19 mouse cellular contexts compared by ENCODE assay signal in the genomic region with DNA sequence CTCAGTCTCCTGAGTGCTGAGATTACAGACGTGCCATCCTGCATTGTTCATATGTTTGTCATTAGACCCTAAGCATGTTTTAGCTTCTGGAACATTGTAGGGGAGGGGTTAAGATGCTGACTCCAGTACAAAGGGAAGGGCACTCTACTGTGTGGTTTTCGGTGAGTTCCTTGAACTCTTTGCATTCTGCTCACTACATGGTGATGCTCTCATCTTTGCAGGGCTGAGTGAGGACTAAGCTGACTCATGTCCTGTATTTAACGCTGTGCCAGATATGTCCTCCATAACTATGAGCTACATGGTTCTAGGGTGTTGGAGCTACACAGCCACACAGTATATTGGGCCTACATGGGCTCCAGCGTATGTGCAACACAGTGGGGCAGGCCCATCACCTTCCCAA.
DNase-seq lines count a peak whose midpoint lies in the region; ATAC-seq and TF ChIP-seq lines count a peak whose summit lies in the region.
"Had no signal": no experiment of that assay in that cellular context is flagged by ENCODE, and none has a peak within 500 bp of the region (broad histone marks: within the 10 kb centered on the region; RNA-seq: fewer than 3 reads in every experiment).

No protein-coding gene starts in this region.

- H3K9me3 ChIP-seq in liver, embryonic 12.5 days (replicated peaks) = no peaks in the 10 kb centered on the region
- no peaks in the 10 kb centered on the region for H3K9me3 ChIP-seq in liver, embryonic 11.5 days (ENCODE audit: control insufficient read depth, low read length)
- H3K9me3 ChIP-seq: embryonic facial prominence, embryonic 13.5 days; forebrain, embryonic 10.5 days; hindbrain, embryonic 13.5 days; midbrain, embryonic 10.5 days had no signal

- 80% methylated on average over 4 of the region's 4 CpGs for WGBS in liver, embryonic 12.5 days (ENCODE audit: insufficient replicate concordance)
- 84% methylated on average over 4 of the region's 4 CpGs for WGBS in liver, embryonic 11.5 days

- H3K27me3 ChIP-seq in liver, embryonic 12.5 days (replicated peaks) = peaks cover 24% of the 10 kb centered on the region; the same call in 1 of the 2 replicates
- H3K27me3 ChIP-seq in liver, embryonic 11.5 days (replicated peaks; ENCODE audit: control insufficient read depth, insufficient read depth, low read length) = no peaks in the 10 kb centered on the region
- no peaks in the 10 kb centered on the region for H3K27me3 ChIP-seq in myocyte (ENCODE audit: control insufficient read depth, insufficient read depth, insufficient read length)

- H3K36me3 ChIP-seq in liver, embryonic 12.5 days = no peaks in the 10 kb centered on the region
- no peaks in the 10 kb centered on the region for H3K36me3 ChIP-seq in liver, embryonic 11.5 days (ENCODE audit: control insufficient read depth, insufficient read depth, low read length)
- no peaks in the 10 kb centered on the region for H3K36me3 ChIP-seq in myocyte (ENCODE audit: control insufficient read depth, insufficient read depth)
- H3K36me3 ChIP-seq: embryonic facial prominence, embryonic 13.5 days; forebrain, embryonic 10.5 days; hindbrain, embryonic 13.5 days; midbrain, embryonic 10.5 days had no signal

- no peak overlapping the region for H3K4me3 ChIP-seq in liver, embryonic 12.5 days
- H3K4me3 ChIP-seq in liver, embryonic 11.5 days (ENCODE audit: low read depth, low read length) = no peak overlapping the region
- H3K4me3 ChIP-seq in myocyte = no peak overlapping the region
- H3K4me3 ChIP-seq: embryonic facial prominence, embryonic 13.5 days; forebrain, embryonic 10.5 days; hindbrain, embryonic 13.5 days; midbrain, embryonic 10.5 days had no signal

- no peaks in the 10 kb centered on the region for H3K79me2 ChIP-seq in myocyte (ENCODE audit: control insufficient read depth, insufficient read depth)

- no peak for ATAC-seq in liver, embryonic 12.5 days
- no peak for ATAC-seq in liver, embryonic 11.5 days (replicated peaks; ENCODE audit: low FRiP score)
- ATAC-seq: intestine, postnatal 0 days had no signal

- H3K27ac ChIP-seq in liver, embryonic 12.5 days = peak overlapping the region; percentile 65; the same call in 1 of the 2 replicates
- no peak overlapping the region for H3K27ac ChIP-seq in liver, embryonic 11.5 days (ENCODE audit: low read depth, low read length)
- H3K27ac ChIP-seq: embryonic facial prominence, embryonic 13.5 days; forebrain, embryonic 10.5 days; hindbrain, embryonic 13.5 days had no signal

- TF ChIP-seq POLR2A in myocyte (IDR thresholded peaks at IDR 0.05; ENCODE audit: insufficient read length, low read depth) = no peak

- no peak overlapping the region for H3ac ChIP-seq in myocyte (ENCODE audit: control insufficient read depth, insufficient read length)

- DNase-seq in adrenal gland, postnatal 14 days = peak; percentile 15
- no peak for DNase-seq in adrenal gland, adult 18-20 months (ENCODE audit: low spot score in 2 of 2)
- no peak for DNase-seq in liver, embryonic 11.5 days (ENCODE audit: low spot score)
- peak; percentile 68 for DNase-seq in NIH3T3 (ENCODE audit: low read depth)
- DNase-seq in spleen, postnatal 4 days (ENCODE audit: low spot score in 2 of 2) = no peak
- DNase-seq in right cerebral cortex, postnatal 36 days (ENCODE audit: low spot score in 2 of 2) = no peak
- DNase-seq: cerebellum, adult 8-10 months; kidney, postnatal 14 days; layer of hippocampus, adult 9-11 months; lung, embryonic 14.5 days; spleen, adult 18-20 months; thymus, postnatal 36 days had no signal

- H3K9ac ChIP-seq in liver, embryonic 12.5 days = no peak overlapping the region
- H3K9ac ChIP-seq in liver, embryonic 11.5 days (ENCODE audit: low read depth, low read length) = no peak overlapping the region
- H3K9ac ChIP-seq: embryonic facial prominence, embryonic 13.5 days; hindbrain, embryonic 13.5 days; lung, embryonic 14.5 days had no signal

- peaks cover 87% of the 10 kb centered on the region for H3K4me1 ChIP-seq in liver, embryonic 12.5 days
- peaks cover 20% of the 10 kb centered on the region for H3K4me1 ChIP-seq in liver, embryonic 11.5 days (replicated peaks; ENCODE audit: control insufficient read depth, insufficient read depth, low read length)

- H3K4me2 ChIP-seq in liver, embryonic 12.5 days = no peak overlapping the region
- H3K4me2 ChIP-seq in liver, embryonic 11.5 days = no peak overlapping the region
- peak overlapping the region; percentile 64 for H3K4me2 ChIP-seq in myocyte (ENCODE audit: low read depth)
- H3K4me2 ChIP-seq: embryonic facial prominence, embryonic 13.5 days; hindbrain, embryonic 13.5 days; lung, embryonic 14.5 days had no signal

TF ChIP-seq in myocyte, 11 proteins besides CTCF, POLR2A, EP300 and RAD21:
- TF ChIP-seq REST (IDR thresholded peaks at IDR 0.05; ENCODE audit: insufficient read depth, insufficient read length) (no peak), TCF12 (IDR thresholded peaks at IDR 0.05; ENCODE audit: insufficient read depth, poor library complexity, severe bottlenecking) (no peak), MYOD1 (IDR thresholded peaks at IDR 0.05; ENCODE audit: control insufficient read depth in 1 of 3, insufficient read length in 2 of 3, low read depth in 2 of 3) (no peak), TCF3 (IDR thresholded peaks at IDR 0.05; ENCODE audit: insufficient read length, low read depth) (no peak), POLR2AphosphoS2 (IDR thresholded peaks at IDR 0.05; ENCODE audit: insufficient read length, low read depth) (no peak), MYOG (IDR thresholded peaks at IDR 0.05; ENCODE audit: control insufficient read depth in 1 of 3, insufficient read depth in 1 of 3, insufficient read length in 2 of 3, low read depth in 2 of 3) (no peak), USF1 (IDR thresholded peaks at IDR 0.05; ENCODE audit: low read depth) (no peak), E2F4 (IDR thresholded peaks at IDR 0.05; ENCODE audit: insufficient read depth) (no peak), CEBPB (IDR thresholded peaks at IDR 0.05; ENCODE audit: insufficient read depth, poor library complexity, severe bottlenecking) (no peak)

Comparison
In these comparisons a context has a peak if more than half of its experiments do, and no peak if none do; other contexts are left out.
1. DNase-seq: peak in adrenal gland, postnatal 14 days (single experiment) and NIH3T3 (single experiment); none in adrenal gland, adult 18-20 months (0 of 2), liver, embryonic 11.5 days (single experiment), spleen, postnatal 4 days (0 of 2) and right cerebral cortex, postnatal 36 days (0 of 2).